Mouse (Mus musculus) inflammation-experienced regulatory T-cells, adult 6 months (primary cell): ENCODE measurements at regions not wholly inside any gene's neighbourhood (a gene's known extent, or its start where the extent isn't known, plus 50 kb on each side); places are given as distances from the start of the nearest gene placed in this dataset.

ENCODE experiments used
- ATAC-seq: one replicate; pipeline ENCODE4 v1.8.0; 2017

GRCm38 (mm10) chr10:17562410-17563350 is 160.3 kb upstream of the Cited2 start:
- no peak for ATAC-seq

- no peak for ATAC-seq
These were observed 159.7 kb upstream of the Cited2 start for GRCm38 (mm10) chr10:17563351-17563749.

GRCm38 (mm10) chr10:17564895-17565620 is 158.0 kb upstream of the Cited2 start:
- peak; percentile 80 for ATAC-seq

GRCm38 (mm10) chr10:17566975-17567374 is 156.0 kb upstream of the Cited2 start:
- peak; percentile 41 for ATAC-seq

GRCm38 (mm10) chr10:17567631-17568030 is 155.4 kb upstream of the Cited2 start:
- ATAC-seq = no peak

GRCm38 (mm10) chr10:17569577-17570113 is 153.4 kb upstream of the Cited2 start:
- ATAC-seq = no peak

- peak; percentile 32 for ATAC-seq
These were observed 148.1 kb upstream of the Cited2 start for GRCm38 (mm10) chr10:17574894-17575293.

- ATAC-seq = no peak
These were observed 147.3 kb upstream of the Cited2 start for GRCm38 (mm10) chr10:17575448-17576332.

GRCm38 (mm10) chr10:17576333-17576750 is 146.7 kb upstream of the Cited2 start:
- no peak for ATAC-seq

GRCm38 (mm10) chr10:17579463-17579862 is 143.6 kb upstream of the Cited2 start:
- no peak for ATAC-seq

GRCm38 (mm10) chr10:17584842-17585241 is 138.2 kb upstream of the Cited2 start:
- ATAC-seq = no peak

- no peak for ATAC-seq
These were observed 136.1 kb upstream of the Cited2 start for GRCm38 (mm10) chr10:17586910-17587309.

GRCm38 (mm10) chr10:17589136-17589535 is 133.9 kb upstream of the Cited2 start:
- no peak for ATAC-seq

GRCm38 (mm10) chr10:17590195-17590594 is 132.8 kb upstream of the Cited2 start:
- no peak for ATAC-seq

GRCm38 (mm10) chr10:17592387-17592786 is 130.6 kb upstream of the Cited2 start:
- ATAC-seq = no peak

- ATAC-seq = no peak
These were observed 126.9 kb upstream of the Cited2 start for GRCm38 (mm10) chr10:17596126-17596525.

GRCm38 (mm10) chr10:17596743-17597142 is 126.3 kb upstream of the Cited2 start:
- no peak for ATAC-seq

- no peak for ATAC-seq
These were observed 123.8 kb upstream of the Cited2 start for GRCm38 (mm10) chr10:17599246-17599645.

GRCm38 (mm10) chr10:17599831-17600761 is 122.9 kb upstream of the Cited2 start:
- ATAC-seq = no peak

- no peak for ATAC-seq
These were observed 122.3 kb upstream of the Cited2 start for GRCm38 (mm10) chr10:17600762-17601108.

GRCm38 (mm10) chr10:17602446-17602845 is 120.6 kb upstream of the Cited2 start:
- ATAC-seq = no peak
